Mouse (Mus musculus): ENCODE measurements around the gene Dyrk1a. TPM values are rescaled to one million over a fixed set of nuclear protein-coding genes. Genes with fewer than 3 reads are reported as not detected.

Gene Dyrk1a
- 10 to 100 TPM; 71.4 to 71.9 TPM for total RNA-seq (2021)

GRCm38 (mm10) chr16:94569229-94570176, at the start of gene Dyrk1a:
Gene Dyrk1a (plus strand): TSS chr16:94570010.
- intact Hi-C loops (cut with DNase I), result loop anchor here (1.0 to 10.0 kb wide), 4 partner anchors 42 to 257 kb away; partner anchors contain the start of genes Hlcs, Pigp and Ttc3
- peak; percentile 98 for DNase-seq (ENCODE audit: low spot score)

GRCm38 (mm10) chr16:94523594-94524377, 46.0 kb upstream of the Dyrk1a start:
- intact Hi-C loops (cut with DNase I), result no loop called here
- no peak for DNase-seq (ENCODE audit: low spot score)

GRCm38 (mm10) chr16:94524691-94525090, 45.1 kb upstream of the Dyrk1a start:
- intact Hi-C loops (cut with DNase I), result loop anchor here (5.0 kb wide), 2 partner anchors 52 to 93 kb away; no protein-coding TSS in a partner anchor
- DNase-seq (ENCODE audit: low spot score), result no peak

GRCm38 (mm10) chr16:94525955-94526343, 43.9 kb upstream of the Dyrk1a start:
- no peak for DNase-seq (ENCODE audit: low spot score)
- intact Hi-C loops (cut with DNase I), result loop anchor here (5.0 kb wide), 2 partner anchors 54 to 91 kb away; no protein-coding TSS in a partner anchor

DNA sequence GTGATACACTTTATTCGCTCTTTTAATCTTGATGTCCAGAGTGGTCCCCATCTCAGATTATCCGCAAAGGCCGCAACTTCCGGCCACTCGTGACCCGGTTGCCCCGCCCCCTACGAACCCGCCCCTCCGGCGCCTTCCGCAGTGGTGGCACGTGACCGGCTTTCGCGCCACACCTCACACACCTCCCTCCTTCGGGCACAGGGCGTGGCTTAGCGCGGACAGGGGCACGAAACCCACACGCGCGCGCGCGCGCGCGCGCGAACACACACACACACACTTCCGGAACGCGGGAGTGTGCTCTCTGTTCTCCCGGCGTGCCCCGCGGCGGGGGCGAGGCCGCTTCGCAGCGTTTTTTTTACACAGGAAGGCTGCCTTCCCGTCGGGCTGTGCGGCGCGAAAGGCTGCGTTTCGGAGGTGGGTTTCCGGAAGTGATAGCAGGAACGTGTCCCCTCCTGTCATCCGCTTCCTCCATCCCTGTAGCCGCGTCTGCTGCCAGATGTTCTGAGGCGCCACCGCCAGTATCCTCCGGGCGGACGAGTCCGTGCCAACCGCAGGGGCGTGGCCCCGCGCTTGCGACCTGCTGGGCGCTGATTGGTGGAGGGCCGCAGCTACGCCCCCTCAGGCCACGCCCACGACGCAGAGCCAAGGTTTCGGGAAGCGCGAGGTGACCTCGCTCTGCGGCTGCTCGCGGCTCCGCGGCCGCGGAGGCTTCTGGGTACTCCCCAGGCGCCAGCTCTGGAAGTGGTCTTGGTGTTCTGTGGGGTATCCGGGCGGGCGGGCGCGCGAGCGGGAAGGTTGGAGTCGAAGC, 43.3 kb upstream of the Dyrk1a start, which contains the start of gene Vps26c:
Gene Vps26c (minus strand): TSS at position 487 of the 808 bp plus-strand sequence.
- intact Hi-C loops (cut with DNase I), result loop anchor here (1.0 to 5.0 kb wide), 3 partner anchors 43 to 91 kb away; no protein-coding TSS in a partner anchor
- peak; percentile 96 for DNase-seq (ENCODE audit: low spot score)

GRCm38 (mm10) chr16:94527152-94527534, 42.7 kb upstream of the Dyrk1a start:
- DNase-seq (ENCODE audit: low spot score), result no peak
- intact Hi-C loops (cut with DNase I), result loop anchor here (1.0 to 5.0 kb wide), 3 partner anchors 42 to 90 kb away; no protein-coding TSS in a partner anchor

GRCm38 (mm10) chr16:94527546-94527945, 42.3 kb upstream of the Dyrk1a start:
- DNase-seq (ENCODE audit: low spot score), result no peak

GRCm38 (mm10) chr16:94531268-94531667, 38.5 kb upstream of the Dyrk1a start:
- no peak for DNase-seq (ENCODE audit: low spot score)
- intact Hi-C loops (cut with DNase I), result no loop called here

More at GRCm38 (mm10) chr16:94527546-94527945, 42.3 kb upstream of the Dyrk1a start:
- intact Hi-C loops (cut with DNase I), result loop anchor here (1.0 to 5.0 kb wide), 3 partner anchors 42 to 90 kb away; no protein-coding TSS in a partner anchor

GRCm38 (mm10) chr16:94533679-94534078, 36.1 kb upstream of the Dyrk1a start:
- intact Hi-C loops (cut with DNase I), result no loop called here

DNA sequence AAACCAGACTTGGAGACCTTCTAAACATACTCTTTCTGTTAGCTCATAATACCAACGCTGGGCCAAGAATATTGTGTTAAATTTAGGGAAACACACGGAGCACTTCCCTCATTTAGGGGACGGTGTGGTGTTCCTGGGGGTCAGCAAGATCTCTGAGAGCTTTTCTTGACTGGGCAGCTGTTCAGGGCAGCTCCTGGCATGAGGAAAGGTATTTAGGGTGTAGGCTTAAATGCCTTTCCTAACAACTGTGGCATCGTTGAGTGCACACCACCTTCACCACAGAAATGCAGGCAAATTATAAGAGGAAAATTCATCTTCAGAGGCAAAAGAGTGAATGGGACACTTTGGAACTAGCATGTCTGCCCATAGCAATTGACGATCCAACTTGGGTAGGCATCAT, 34.1 kb upstream of the Dyrk1a start:
- intact Hi-C loops (cut with DNase I), result no loop called here
- DNase-seq (ENCODE audit: low spot score), result no peak

More at GRCm38 (mm10) chr16:94533679-94534078, 36.1 kb upstream of the Dyrk1a start:
- no peak for DNase-seq (ENCODE audit: low spot score)

DNA sequence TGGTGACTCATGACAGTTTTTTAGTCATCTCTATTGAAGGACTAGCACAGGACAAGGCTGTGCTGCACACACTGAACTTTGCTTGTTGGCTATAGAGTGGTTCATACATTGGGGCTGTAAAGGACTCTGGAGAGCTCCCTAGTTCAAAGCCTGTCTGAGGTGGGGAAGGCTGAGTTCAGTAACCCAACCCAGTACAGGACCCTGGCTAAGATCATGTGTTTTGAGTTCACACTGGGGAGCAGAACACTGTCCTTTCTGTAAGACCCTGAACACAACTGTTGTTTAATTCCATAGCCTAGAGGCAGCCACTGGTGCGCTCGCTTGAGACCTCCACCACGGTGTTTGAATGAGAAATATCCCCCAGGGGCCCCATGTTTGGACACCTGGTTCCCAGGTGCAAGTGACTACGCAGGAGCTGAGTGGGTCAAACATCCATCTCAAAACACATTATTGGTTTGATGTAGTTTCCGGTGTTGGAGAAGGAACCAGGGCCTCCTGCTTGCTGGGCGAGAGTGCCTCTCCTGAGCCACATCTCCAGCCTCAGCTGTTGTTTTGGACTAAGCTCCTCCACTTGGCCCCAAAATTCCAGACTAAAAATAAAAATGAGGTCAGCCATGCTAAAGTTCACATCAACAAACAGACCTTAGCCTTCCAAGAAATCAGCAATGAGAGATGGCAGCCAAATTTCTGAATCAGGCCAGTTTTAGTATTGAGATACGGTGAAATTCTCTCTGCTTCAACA, 33.2 kb upstream of the Dyrk1a start:
- peak; percentile 57 for DNase-seq (ENCODE audit: low spot score)
- intact Hi-C loops (cut with DNase I), result no loop called here

DNA sequence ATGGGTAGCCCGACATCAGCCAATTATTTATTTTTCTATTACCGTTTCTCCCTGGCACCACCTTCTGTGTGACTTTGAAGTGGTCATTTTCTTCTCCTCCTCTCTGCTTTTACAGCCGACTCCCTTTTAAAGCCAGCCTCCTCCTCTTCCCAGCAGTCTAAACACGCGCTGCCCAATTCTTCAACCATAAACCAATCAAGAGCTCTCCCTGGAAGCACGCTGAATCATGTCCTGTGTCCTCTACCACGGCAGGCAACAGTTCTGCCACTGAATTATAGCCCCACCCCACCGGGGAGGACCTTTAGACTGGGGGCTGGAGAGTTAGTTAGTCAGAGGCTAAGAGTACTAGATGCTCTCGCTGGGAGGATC, 32.7 kb upstream of the Dyrk1a start:
- intact Hi-C loops (cut with DNase I), result no loop called here
- DNase-seq (ENCODE audit: low spot score), result peak; percentile 20

DNA sequence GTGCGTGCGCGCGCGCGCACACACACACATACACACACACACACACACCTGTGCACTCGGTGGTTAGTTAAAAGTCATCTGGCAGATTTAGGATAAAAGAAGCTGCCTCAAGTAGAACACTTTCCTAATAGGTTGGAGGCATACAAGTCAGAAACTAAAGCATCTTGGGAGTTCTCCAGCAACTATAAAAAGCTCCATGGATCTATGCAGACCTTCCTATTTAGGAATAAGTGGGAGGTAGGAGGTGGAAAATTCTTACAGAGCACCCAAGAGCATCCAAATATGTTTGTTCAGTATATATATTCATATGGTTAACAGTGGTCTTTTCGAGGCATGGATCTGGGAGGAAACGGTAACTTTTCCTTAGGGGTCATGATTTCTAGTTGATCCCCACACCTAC, 29.7 kb upstream of the Dyrk1a start:
- no peak for DNase-seq (ENCODE audit: low spot score)
- intact Hi-C loops (cut with DNase I), result no loop called here

GRCm38 (mm10) chr16:94542898-94543297, 26.9 kb upstream of the Dyrk1a start:
- no peak for DNase-seq (ENCODE audit: low spot score)
- intact Hi-C loops (cut with DNase I), result no loop called here

DNA sequence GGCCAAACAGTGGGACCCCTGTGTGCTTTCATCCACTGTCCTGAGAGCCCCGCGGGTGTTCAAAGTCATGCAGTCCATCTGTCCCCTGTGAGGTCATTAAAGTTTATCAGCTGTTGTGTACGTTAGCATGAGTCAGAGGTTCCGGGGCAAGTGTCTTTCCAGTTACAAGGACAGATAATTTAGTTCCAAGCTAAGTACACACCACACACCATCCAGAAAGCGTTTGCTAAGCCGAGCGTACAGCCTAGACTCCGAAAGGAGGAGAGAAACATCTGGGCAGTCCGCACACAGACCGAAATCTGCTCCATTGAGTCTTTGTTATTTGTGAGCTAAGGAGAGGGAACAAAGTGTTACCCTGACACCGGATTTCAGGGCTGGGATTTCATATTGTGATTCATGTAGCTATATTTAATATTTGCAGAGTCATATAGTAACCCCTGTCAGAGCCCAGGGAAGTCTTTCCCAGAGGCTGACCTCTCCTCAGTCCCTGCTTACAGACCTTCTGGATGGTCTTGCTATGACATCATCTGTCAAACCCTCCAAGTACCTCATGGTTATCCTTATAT, 25.2 kb upstream of the Dyrk1a start:
- intact Hi-C loops (cut with DNase I), result no loop called here
- no peak for DNase-seq (ENCODE audit: low spot score)

DNA sequence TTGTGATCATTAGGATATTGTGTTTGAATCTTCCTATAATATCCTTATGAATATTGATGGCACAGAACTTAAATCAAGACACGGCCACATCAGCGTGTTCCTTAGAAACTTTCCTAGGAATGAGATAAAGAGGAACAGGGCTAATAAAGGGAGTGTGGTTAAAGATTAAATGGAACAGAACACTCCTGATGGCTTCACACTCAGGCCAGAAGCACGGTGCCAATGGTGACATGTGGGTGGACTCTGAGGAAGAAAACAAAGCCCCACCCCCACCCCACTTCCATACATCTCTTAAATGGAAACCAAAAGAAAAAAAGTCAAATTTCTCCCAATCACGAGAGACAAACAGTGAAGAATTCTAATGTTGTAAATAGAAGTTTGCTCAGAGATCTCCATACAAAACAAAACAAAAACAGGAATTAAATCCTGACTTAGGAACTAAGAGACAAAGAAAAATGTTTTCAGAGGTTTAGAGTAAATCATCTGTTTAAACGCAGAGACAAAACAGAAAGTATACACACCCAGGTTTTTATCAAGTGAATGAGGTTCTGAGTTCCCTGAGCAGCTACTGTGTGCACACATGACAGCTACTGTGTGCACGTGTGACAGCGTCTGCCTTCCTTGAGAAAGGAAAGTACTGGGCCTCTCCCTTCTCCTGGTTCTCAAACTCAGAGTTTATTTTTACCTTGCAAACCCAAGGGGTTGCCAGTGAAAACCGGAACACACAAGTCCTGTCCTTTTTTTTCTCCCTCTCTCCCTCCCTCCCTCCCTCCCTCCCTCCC, 23.8 kb upstream of the Dyrk1a start:
- intact Hi-C loops (cut with DNase I), result loop anchor here (1.0 kb wide), 1 partner anchor 22 kb away; no protein-coding TSS in a partner anchor
- no peak for DNase-seq (ENCODE audit: low spot score)

DNA sequence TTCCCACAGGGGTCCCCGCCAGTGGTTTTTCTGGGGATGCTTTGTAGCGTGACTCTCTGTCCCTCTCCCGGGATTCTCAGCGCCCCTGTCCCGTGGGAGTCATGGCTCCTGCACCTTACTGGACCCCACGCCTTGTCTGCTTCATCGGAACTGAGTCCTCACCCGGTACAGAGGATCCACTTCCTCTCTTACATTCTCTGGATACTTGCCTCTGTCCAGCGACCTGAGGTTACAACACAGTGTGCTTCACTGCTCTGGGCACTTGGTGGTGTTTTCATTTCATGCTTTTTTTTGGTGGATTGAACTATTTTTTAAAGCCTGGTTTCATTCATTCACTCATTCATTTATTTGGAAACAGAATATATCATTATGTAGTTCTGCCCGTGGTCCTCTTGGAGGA, 20.0 kb upstream of the Dyrk1a start:
- DNase-seq (ENCODE audit: low spot score), result no peak
- intact Hi-C loops (cut with DNase I), result no loop called here

DNA sequence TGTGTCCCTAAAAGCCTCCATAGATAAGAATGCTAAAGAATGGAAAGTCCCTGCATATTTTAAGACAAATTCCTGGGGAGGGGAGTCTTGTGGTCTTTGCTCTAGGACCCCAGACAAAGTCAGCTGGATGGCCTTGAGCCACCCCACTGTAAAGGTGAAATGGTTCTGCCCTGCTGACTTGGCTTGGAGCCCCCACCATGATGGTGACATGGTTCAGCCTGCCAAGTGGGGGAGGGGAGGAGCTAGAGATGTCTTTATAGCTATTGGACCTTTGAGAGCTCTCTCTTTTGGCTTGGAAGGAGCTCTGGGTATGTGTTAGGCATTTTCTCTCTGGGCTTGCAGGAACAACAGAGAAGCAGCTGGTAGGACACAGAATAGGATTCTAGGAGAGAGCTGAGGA, 17.9 kb upstream of the Dyrk1a start:
- intact Hi-C loops (cut with DNase I), result no loop called here
- no peak for DNase-seq (ENCODE audit: low spot score)
